Mouse (Mus musculus) urinary bladder, postnatal 25 days (tissue): ENCODE measurements around the gene Snrpg.
"Not testable (repeated sequence)": the region's sequence is repeated elsewhere in the genome, so short reads cannot be mapped to it uniquely, and the experiment has no call there.

Experiments used
- DNase-seq: peaks from one replicate; pipeline ENCODE4 v3.0.0; 2022; ENCODE audit warnings: low spot score

Gene Snrpg

DNA sequence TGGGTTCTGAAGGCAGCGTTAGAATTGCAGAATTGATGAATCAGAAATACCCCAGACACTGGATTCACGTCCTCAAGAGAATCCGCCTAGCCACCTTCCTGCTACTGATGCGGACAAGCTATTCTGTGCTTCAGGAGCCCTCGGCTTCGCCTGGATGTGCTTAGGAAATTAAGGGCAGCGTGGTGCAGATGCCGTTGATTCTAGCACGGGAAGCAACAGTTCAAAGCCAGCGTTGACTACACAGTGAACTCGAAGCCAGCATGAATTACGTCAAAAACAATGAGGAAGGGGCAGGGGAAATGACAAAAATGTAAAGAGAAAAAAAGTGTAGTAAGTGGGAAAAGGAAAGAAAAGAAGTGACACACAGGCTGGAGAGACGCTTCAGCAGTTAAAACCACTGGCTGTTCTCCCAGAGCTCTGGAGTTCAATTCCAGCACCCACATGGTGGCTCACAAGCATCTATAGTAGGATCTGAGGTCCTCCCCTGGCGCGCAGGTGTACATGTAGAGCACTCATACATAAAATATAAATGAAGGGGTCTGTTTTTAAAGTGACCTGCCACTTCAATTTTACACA lies at the start of gene Snrpg:
Gene Snrpg, plus strand, starts transcription at position 541 of the 576 bp plus-strand sequence.
- no peak for DNase-seq

DNA sequence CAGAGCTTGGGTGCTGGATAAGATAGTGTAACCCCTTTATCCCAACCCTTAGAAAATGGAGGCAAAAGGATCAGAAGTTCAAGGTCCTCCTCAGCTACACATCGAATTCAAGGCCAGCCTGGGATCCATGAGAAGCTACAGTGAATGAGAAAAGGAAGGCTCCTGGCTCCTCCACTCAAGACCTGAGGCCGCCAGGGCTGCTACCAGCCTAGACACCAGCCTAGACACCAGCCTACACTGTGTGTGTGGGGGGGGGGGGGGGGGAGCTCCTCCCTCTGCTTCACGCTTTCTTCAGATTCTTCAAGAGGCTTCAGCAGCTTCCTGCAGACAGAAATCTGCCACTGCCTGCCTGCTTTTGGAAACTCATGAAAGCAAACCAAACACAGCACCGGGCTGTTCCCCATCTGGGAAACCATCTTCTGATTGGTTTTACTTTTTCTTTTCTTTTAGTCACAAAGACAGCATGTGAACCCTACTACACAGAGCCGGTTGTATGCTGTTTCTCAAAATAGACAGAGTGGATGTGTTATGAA lies 49.0 kb upstream of the Snrpg start:
- no peak for DNase-seq

DNA sequence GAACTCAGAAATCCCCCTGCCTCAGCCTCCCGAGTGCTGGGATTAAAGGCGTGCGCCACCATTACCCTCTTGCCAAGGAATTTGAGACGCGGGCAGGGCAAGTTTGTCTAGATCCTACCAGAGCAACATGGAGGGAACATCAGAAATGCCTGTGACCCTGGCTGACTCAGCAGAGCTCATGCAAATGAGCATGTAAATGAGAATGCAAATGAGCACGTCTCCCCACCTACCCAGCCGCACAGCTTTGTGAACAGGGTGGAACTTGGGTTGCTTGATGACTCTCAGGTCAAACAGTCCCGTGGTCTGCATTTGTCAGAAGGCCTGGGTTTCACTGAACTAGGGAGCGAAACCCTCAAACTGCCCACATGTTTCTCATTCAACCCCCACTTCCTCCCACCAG lies 48.1 kb upstream of the Snrpg start:
- DNase-seq: no peak

DNA sequence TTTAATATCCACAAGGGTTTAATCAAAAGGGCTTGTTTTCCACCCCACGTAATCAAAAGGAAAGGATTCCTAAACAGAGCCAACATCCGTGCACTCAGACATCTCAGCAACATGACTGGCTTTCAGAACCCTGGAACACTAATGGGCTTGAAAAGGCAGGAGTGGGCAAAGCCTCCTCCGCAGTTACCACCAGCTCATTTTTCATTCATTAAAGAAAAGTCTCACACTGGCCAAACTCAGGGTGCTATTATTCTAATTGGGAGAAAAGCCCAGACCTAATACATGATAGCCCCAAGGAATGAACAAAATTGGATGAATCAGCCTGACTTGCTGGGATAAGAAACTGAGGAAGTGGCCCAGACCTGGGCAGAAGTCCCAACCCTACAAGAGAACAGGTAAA lies 46.7 kb upstream of the Snrpg start:
- no peak for DNase-seq

DNA sequence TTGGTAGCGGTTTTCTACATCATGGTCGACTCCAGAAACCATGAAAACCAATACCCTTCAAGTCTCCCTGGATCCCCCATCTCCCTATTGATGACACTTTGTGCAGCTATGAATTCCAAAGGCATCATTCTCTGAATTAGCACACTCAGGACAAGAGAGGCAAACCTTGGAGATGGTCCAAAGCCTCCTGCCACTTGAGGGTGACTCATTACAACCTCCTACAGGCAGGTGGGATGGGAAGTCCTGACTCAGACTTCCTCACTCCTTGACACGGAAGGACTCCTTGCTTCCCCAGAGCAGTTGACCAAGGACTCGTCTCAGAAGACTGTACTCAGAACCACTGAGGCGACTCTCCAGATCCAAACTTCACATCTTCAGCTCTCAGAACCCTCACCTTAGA lies 45.5 kb upstream of the Snrpg start:
- no peak for DNase-seq

DNA sequence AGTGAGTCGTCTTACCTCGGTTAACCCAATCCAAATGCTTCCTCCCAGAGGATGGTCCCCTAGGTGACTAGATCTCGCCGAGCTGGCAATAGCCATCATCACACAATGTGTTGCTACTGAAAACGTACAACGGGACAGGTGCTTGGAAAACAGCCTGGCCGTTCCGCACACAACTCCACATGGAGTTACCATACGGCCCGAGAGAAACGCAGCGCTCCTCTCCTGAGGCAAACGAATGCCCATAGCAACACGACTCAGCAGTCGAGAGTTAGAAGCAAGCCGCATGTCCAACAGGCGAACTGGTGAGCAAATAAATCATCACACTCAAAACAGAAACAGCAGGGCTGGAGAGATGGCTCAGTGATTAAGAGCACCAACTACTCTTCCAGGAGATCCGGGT lies 44.2 kb upstream of the Snrpg start:
- DNase-seq: no peak

DNA sequence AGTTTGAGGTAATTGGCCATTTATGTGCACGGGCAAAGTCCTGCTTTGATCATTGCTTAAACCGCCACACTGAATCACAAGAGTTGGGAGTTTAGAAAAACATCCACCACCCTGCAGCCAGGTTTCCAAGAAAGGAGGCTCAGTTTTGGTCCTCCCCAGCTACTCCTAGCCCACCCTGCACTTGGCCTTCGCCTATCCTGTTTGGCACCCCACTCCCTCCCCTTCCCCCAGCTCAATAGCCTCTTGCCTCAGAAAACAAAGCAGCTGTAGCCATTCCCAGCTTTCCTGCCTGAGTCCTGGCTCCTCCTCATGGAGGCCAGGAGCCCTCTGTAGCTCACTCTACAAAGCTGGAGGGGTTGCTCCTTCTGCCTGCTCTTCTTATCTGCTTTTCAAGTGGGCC lies 42.7 kb upstream of the Snrpg start:
- no peak for DNase-seq

DNA sequence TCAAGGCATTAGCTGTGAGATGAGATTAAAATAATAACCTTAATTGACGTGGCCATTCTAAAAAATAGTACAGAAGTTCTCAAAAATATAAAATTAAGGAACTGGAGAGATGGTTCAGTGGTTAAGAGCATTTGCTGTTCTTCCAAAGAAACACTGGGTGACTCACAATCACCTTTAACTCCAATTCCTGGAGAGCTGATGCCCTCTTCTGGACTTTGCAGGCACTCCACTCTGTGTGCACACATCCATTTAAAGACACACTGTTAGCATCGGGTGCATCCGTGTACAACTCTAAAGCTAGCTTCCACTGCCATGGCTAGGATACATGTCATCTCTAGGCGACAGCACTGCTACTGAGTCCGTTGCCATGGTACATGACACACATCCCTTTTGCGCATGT lies 41.2 kb upstream of the Snrpg start:
- DNase-seq: no peak

DNA sequence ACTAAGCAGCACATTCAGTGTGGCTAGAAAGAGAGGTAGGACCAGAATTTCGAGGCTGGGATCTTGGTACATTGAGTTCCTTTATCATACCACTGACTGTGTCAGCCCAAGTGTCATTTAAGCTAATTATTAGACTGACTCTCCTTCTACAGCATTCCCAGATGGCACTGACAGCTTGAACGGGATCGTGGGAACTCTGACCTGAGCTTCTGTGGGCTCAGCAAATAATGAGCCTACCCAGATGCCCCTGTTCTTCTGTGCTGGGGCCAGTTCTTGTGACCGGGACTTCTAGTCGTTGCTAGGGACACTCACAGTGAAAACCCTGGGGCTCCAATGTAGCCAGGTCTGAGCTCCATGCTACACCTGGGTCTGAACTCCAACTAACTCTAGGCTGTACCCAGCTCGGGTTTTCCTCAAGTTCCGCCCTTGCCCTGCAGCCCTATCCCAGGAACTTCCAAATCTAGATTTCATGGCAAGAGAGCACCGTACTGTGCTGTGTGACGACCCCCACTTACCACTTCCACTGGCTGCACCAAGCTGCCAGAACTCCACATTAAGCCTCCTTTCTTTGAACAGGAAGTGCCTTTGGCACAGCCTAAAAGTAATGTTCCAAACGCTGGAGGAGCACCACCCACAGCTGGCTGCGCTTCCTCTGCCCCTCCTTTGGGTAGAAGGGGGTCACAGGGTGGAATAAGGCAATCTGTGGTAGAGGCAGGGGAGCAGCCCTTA lies 35.8 kb upstream of the Snrpg start:
- no peak for DNase-seq

DNA sequence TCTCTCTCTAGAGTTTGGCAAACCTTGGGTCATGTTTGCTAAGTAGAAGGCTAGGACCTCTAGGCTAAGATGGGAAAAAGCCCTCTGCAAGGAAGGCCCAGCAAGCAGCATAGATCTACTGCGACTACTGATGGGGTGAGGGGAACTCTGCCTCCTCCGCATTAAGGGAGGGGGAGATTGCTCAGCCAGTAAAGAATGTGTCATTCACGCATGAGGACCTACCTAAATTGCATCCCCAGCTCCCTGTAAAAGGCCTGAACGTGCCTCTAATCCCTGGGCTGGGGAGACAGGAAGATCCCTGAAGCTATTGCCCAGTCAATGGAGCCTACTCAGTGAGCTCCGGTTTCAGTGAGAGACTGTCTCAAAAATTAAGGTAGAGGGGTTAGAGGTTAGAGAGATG lies 35.2 kb upstream of the Snrpg start:
- DNase-seq: no peak

DNA sequence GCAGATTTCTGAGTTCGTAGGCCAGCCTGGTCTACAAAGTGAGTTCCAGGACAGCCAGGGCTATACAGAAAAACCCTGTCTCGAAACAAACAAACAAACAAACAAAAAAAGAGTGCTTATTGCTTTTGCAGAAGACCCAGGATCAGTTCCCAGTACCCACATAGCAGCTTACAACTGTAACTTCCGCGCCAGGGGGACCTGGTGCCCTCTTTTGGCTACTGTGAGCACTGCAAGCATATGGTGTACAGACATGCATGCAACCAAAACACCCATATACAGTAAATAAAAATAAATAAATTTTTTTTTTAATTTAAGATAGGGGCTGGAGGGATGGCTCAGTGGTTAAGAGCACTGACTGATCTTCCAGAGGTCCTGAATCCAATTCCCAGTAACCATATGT lies 34.8 kb upstream of the Snrpg start:
- DNase-seq: not testable (repeated sequence)

DNA sequence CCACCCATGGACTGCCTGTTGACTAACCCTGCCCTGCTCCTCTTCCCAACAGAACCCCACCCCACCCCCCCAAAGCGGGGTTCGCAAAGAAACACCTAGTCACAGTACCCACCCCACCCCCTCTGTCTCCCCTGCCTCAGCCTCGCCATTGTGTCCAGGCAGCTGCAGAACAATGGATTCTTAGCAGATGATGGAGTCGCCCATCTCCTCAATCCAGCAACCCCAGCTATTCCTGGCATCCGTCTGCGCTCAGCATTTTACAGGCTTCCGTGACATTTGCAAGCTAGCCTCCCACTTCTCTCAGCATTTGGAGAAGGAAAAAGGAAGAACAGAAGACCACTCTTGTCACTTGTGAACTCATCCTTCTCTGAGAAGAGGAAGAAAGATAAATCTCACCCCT lies 27.4 kb upstream of the Snrpg start:
- no peak for DNase-seq

DNA sequence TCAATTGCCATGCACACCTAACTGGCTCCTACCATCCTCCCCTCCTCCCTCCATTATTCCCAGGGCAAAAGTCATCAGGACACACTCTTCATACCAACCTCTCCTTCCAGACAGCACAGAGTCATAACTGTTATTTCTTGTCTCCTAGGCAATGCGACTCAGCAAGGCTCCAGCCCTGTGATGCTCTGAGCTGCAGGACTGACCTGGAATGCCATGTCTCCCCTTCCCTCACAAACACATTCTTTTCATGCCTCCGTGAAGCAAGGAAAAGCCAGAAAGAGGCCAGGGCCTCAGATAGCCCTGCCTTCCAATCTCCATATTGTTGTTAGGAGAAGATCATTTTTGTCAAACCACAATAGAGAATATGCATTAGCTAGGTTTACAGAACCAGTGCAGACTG lies 25.0 kb upstream of the Snrpg start:
- DNase-seq: no peak

DNA sequence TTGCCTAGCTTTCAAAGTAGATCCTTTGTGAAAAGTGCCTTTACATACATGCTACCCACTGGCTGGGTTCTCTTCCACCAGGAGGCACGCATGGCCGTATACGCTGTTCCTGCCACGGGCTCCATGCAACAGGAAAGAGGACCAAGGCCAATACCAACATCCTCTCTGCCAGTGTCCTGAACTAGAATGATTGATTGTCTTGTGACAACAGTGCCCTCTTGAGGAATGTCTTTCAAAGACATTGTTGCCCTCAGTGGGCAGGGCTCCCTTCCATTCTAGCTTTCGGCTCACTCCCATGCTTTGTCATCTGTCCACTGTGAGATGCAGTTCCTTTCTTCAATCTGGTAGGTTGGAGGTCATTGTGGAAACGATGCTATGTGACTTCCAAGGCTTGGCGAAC lies 21.8 kb upstream of the Snrpg start:
- DNase-seq: no peak

DNA sequence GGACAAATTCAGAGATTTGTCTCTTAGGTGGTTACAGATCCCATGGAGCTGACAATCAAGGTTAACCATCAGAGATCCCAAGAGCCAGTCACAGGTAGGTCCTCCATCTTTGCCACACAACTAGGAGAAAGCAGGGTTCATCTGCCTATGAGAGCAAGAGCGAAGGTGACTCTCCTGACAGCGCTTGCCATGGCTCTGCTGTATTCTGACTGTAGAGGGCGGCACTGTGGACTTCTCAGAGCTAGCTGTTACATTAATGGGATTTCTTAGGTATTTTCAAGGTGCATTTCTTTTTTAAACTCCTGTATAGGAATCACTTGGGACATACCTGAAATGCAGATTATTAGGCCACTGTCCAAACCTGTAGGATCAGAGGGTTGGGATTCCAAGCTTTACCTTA lies 16.2 kb upstream of the Snrpg start:
- DNase-seq: no peak

DNA sequence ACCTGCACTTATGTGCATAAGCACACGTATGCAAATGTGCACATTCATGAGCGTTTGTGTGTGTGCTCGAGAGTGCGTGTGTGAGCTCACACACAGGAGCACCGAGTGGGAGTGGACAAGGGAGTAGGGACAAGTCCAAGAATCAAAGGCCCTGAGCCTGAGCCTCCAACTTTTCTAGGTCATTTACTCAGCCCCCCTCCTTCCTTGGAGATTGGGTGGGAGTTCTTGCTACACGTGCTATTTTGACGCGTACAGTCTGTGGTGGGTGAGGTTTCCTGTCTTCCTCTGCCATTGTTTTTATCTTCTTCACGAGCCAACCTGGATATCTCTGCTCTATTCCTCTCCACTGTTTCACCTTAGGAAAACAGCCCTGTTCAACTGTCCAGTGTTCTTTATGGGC lies 14.1 kb upstream of the Snrpg start:
- DNase-seq: no peak

DNA sequence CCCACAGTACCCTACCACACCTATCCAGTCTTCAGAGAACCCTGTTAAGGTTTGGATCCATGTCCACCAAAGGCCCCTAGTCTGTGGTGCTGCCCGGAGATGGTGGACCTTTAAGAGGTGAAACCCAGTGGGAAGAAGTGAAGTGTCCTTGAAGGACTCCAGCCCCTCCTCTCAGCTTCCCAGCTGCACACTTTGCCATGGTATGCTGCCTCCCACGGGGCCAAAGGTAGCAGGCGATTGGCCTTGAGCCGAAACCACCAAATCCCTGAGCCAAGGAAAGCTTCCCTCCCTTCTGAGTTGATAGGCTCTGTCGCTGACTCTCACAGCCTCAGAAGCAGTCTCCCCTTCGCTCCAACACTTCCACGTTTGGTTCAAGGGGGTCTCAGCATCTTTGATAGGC lies 10.4 kb upstream of the Snrpg start:
- no peak for DNase-seq

DNA sequence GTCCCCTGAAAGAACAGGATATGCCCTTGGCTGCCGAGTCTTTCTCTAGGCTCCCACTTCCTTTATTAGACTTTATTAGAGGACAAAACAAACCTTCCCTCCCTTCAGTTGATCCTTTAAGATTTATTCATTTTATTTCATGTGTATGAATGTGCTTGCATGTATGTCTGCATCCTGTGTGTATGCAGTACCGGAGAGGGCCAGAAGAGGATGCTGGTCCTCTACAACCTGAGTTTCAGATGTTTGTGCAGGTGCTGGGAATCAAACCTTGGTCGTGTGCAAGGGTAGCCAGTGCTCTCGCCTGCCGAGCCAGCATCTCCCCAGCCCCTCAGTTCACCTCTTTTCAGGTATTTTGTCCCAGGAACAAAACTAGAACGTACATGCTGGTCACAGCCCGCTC lies 9.7 kb upstream of the Snrpg start:
- no peak for DNase-seq

DNA sequence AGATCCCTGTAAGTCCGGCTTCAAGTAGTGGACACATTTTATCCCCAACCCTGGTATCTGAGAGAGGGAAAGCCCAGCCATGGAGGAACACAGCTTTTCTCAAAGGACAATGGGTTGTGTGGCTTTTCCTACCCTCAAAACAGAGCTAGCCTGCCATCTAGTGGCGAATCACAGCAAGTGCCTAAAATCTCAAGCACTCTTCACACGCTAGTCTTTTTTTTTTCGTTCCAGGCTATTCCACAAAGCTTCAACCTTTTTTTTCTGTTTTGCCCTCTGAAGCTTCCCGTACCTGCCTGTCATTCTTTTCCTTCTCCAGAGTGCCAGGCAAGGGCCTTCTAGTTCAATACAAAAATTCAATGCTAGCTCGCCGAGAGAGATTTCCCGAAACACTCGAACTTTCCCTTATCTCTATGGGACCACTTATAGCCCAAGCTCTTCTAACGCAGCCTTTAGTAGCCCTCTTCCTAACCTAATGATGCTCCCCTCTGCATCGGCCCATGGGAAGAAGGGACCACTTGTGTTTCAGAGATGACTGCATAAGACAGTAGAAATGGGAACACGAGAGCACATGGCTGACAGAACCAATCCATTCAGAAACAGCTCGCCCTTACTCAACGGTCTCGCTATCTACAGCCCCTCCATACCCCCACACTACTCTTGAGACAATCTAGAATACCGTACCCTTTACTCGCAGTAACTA lies 6.5 kb upstream of the Snrpg start:
- peak; percentile 79 for DNase-seq

DNA sequence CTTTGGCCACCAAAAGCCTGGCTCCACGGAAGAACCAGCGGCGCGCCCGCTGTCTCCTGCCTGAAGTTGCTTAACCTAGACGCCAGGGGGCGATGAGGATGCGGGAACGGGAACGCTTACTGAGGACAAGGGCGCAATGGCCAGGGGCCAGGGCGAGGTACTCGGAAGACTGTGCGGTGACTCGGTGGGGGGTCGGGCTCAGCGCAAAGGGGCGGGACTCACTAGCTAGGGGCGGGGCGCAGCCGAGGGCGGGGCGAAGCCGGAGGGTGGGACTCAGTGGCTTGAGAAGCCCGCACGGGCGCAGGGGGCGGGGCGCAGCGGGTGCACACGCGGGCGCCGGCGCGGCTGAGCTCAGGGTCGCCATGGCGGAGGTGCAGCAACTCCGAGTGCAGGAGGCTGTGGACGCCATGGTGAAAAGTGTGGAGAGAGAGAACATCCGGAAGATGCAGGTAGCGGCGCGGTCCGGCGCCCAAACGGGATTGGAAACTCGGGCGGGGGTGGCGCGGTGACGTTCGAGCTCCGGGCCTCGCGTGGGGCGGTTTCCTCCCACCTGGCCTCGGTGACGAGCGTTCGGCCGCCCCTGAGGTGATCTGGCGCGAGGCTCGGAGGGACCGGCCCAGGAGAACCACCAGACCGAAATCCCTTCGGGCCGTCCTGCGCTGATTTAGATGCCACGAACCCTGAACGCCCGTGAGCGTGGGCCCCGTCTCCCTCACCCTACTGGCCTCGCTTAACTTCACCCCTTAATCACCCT lies 5.6 kb upstream of the Snrpg start, which contains the start of gene Fam136a:
Gene Fam136a, plus strand, starts transcription at position 276 of the 754 bp plus-strand sequence.
- DNase-seq: peak; percentile 95

DNA sequence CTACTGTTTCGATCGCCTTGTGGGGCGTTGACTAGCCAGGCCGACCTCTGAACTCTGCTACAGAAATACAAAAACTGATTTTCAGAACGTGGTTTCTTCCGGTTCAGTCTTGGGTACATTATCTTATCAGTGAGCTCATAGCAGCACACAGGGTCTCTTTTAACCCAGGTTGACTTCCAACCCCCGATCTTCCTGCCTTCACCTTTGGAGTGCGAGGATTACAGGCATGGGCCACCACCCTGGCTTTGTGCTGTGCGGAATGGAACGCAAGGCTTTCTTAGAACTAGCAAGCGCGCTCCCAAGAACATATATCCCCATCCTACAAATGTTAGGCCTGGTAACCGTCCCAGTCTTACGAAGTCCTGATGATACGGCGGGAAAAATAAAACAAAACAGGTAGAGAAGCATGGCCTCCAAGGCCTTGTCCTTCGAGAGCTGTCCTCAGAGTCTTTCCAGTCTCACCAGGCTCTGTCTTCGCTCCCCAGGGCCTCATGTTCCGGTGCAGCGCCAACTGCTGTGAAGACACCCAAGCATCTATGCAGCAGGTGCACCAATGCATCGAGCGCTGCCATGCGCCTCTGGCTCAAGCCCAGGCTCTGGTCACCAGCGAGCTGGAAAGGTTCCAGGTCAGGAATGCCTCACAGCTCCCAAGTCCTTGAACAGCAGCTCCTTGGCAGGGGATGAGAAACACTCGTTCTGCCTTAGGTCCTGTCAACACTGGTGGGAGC lies 4.8 kb upstream of the Snrpg start:
- peak; percentile 21 for DNase-seq

DNA sequence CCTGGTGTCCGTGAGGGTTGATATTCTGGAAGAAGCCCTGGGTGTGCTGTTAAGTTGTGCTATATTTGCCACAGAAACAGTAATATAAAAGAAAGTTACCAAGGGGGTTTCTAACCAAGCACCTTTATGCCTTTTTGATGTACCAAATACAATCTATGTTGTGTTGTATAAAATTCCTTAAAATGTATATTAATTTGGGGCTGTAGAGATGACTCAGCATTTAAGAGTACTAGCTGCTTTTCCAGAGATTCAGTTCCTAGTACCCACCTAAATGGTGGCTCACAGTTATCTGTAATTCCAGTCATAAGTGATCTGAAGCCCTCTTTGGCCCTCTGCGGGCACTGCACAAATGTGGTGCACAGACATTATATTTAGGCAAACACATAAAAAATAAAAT lies 4.3 kb upstream of the Snrpg start:
- no peak for DNase-seq
